Mouse (Mus musculus): Measurements from ENCODE around the gene Hemk1. TPM values are rescaled to one million over a fixed set of nuclear protein-coding genes. Genes with fewer than 3 reads are reported as not detected.
"Not testable (repeated sequence)": the region's sequence is repeated elsewhere in the genome, so short reads cannot be mapped to it uniquely, and the experiment has no call there.

Gene Hemk1
- total and polyA plus RNA-seq, 2 experiments from 2014 or later = 12.9 to 14.2 TPM

GRCm38 (mm10) chr9:107308346-107309000, 29.7 kb downstream of the Hemk1 start:
- H3K27me3 ChIP-seq (ENCODE audit: insufficient read depth, low read length) = no peaks in the 10 kb centered on the region
- H3K4me3 ChIP-seq (ENCODE audit: low read depth, low read length) = no peak overlapping the region
- no peak overlapping the region for H3K27ac ChIP-seq (ENCODE audit: low read depth, low read length)
- H3K4me2 ChIP-seq (ENCODE audit: low read depth) = no peak overlapping the region
- no peaks in the 10 kb centered on the region for H3K4me1 ChIP-seq (ENCODE audit: insufficient read depth)
- TF ChIP-seq CTCF (IDR thresholded peaks at IDR 0.05; ENCODE audit: low read depth) = no peak
- H3K36me3 ChIP-seq (ENCODE audit: insufficient read depth) = no peaks in the 10 kb centered on the region
- no peaks in the 10 kb centered on the region for H3K9me3 ChIP-seq (ENCODE audit: low read length)
- no peak for DNase-seq
- WGBS = 88% methylated on average over 9 of the region's 9 CpGs
- ATAC-seq = no peak
- H3K9ac ChIP-seq = no peak overlapping the region

DNA sequence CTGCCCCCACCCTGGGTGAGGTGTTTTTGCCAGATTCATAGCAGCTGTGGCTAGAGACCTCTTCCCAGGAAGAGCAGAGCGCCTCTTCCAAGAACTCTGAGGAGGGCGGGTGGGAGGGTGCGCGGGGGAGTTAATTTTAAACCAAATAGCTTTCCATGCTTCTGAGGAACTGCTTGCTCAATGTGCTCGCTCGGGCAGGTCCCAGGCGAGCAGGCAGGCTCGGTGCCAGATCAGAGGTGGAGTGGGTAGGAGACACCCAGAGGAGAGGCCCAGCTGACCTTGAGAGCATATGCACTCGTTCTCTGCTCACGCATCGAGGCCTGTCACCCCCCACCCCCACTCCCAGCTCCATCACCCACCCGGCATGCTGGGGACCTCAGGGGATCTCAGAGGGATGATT, 30.3 kb downstream of the Hemk1 start:
- H3K27me3 ChIP-seq (ENCODE audit: insufficient read depth, low read length) = no peaks in the 10 kb centered on the region
- ATAC-seq (no peak), DNase-seq (no peak)
- no peak for TF ChIP-seq CTCF (IDR thresholded peaks at IDR 0.05; ENCODE audit: low read depth)
- no peak overlapping the region for H3K9ac ChIP-seq
- H3K4me3 ChIP-seq (ENCODE audit: low read depth, low read length) = no peak overlapping the region
- H3K4me1 ChIP-seq (ENCODE audit: insufficient read depth) = no peaks in the 10 kb centered on the region
- no peak overlapping the region for H3K27ac ChIP-seq (ENCODE audit: low read depth, low read length)
- WGBS = 65% methylated on average over 12 of the region's 12 CpGs
- no peaks in the 10 kb centered on the region for H3K9me3 ChIP-seq (ENCODE audit: low read length)
- no peaks in the 10 kb centered on the region for H3K36me3 ChIP-seq (ENCODE audit: insufficient read depth)
- H3K4me2 ChIP-seq (ENCODE audit: low read depth) = no peak overlapping the region

DNA sequence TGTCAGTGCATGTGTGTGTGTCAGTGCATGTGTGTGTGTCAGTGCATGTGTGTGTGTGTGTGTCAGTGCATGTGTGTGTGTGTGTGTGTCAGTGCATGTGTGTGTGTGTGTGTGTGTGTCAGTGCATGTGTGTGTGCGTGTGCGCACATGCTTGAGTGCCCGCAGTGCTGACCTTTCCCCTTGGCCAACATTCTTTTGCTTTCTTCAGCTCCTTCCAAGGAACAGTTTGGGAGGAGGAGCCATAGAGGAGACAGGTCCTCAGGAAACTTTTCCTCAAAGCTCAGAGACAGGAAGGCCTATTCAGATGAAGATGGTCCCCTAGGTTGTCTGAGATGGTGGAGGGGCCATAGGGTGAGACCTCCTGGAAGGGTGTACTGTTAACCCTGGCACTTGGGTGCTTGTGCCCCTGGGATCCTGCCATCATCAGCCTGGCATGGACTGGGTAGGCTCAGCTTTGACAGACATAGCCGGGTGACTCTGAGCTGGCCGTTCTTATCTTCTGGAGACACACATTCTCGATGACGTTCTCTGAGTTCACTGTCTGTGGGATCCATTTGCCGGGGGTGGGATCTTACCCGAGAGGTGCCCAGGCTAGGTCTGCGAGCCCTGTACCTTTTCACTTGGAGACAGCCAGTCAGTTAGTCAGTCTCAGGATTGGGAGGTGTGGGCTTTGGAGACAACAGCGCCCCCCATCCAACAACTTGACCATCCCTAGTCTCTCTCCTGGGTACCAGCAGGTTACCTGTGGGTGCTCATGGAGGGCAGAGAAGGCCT, 30.9 kb downstream of the Hemk1 start:
- no peak for TF ChIP-seq CTCF (IDR thresholded peaks at IDR 0.05; ENCODE audit: low read depth)
- ATAC-seq = no peak

GRCm38 (mm10) chr9:107306673-107307072, 31.5 kb downstream of the Hemk1 start:
- H3K27me3 ChIP-seq (ENCODE audit: insufficient read depth, low read length); H3K4me3 ChIP-seq (ENCODE audit: low read depth, low read length); H3K9ac ChIP-seq; H3K4me1 ChIP-seq (ENCODE audit: insufficient read depth); DNase-seq; ATAC-seq; H3K36me3 ChIP-seq (ENCODE audit: insufficient read depth); H3K9me3 ChIP-seq (ENCODE audit: low read length); H3K27ac ChIP-seq (ENCODE audit: low read depth, low read length); H3K4me2 ChIP-seq (ENCODE audit: low read depth): not testable (repeated sequence)
- 100% methylated on average over 1 of the region's 1 CpGs for WGBS

More for the DNA sequence above, 30.9 kb downstream of the Hemk1 start:
- WGBS = 94% methylated on average over 11 of the region's 11 CpGs
- Histone ChIP-seq H3K27me3 (ENCODE audit: insufficient read depth, low read length) (no peaks in the 10 kb centered on the region), H3K9me3 (ENCODE audit: low read length) (no peaks in the 10 kb centered on the region), H3K27ac (ENCODE audit: low read depth, low read length) (no peak overlapping the region), H3K4me3 (ENCODE audit: low read depth, low read length) (no peak overlapping the region), H3K9ac (no peak overlapping the region), H3K4me1 (ENCODE audit: insufficient read depth) (no peaks in the 10 kb centered on the region), H3K4me2 (ENCODE audit: low read depth) (no peak overlapping the region), H3K36me3 (ENCODE audit: insufficient read depth) (peaks cover 2% of the 10 kb centered on the region; the same call in 1 of the 2 replicates)
- no peak for DNase-seq

- Histone ChIP-seq H3K4me3 (ENCODE audit: low read depth, low read length) (no peak overlapping the region), H3K4me1 (ENCODE audit: insufficient read depth) (no peaks in the 10 kb centered on the region), H3K9me3 (ENCODE audit: low read length) (no peaks in the 10 kb centered on the region), H3K36me3 (ENCODE audit: insufficient read depth) (peaks cover 10% of the 10 kb centered on the region; the same call in 1 of the 2 replicates), H3K27ac (ENCODE audit: low read depth, low read length) (no peak overlapping the region), H3K9ac (no peak overlapping the region), H3K4me2 (ENCODE audit: low read depth) (no peak overlapping the region), H3K27me3 (ENCODE audit: insufficient read depth, low read length) (no peaks in the 10 kb centered on the region)
- TF ChIP-seq CTCF (IDR thresholded peaks at IDR 0.05; ENCODE audit: low read depth) = no peak
- ATAC-seq = no peak
- no peak for DNase-seq
- WGBS = 70% methylated on average over 13 of the region's 13 CpGs
These were observed 32.3 kb downstream of the Hemk1 start for GRCm38 (mm10) chr9:107305601-107306542.

- H3K27me3 ChIP-seq (ENCODE audit: insufficient read depth, low read length) = no peaks in the 10 kb centered on the region
- 85% methylated on average over 4 of the region's 4 CpGs for WGBS
- no peaks in the 10 kb centered on the region for H3K4me1 ChIP-seq (ENCODE audit: insufficient read depth)
- H3K9me3 ChIP-seq (ENCODE audit: low read length) = no peaks in the 10 kb centered on the region
- no peak for TF ChIP-seq CTCF (IDR thresholded peaks at IDR 0.05; ENCODE audit: low read depth)
- DNase-seq (no peak), ATAC-seq (no peak)
- H3K4me3 ChIP-seq (ENCODE audit: low read depth, low read length) = no peak overlapping the region
- no peak overlapping the region for H3K9ac ChIP-seq
- peaks cover 12% of the 10 kb centered on the region; the same call in 1 of the 2 replicates for H3K36me3 ChIP-seq (ENCODE audit: insufficient read depth)
- no peak overlapping the region for H3K27ac ChIP-seq (ENCODE audit: low read depth, low read length)
- no peak overlapping the region for H3K4me2 ChIP-seq (ENCODE audit: low read depth)
These were observed 33.1 kb downstream of the Hemk1 start for GRCm38 (mm10) chr9:107305012-107305411.
